Mouse (Mus musculus) adrenal gland, adult (tissue): ENCODE measurements around the gene Gpr183.

Experiments
- DNase-seq, 2 experiments: peaks; one replicate each; pipeline ENCODE4 v3.0.0; 2022 to 2023; ENCODE audit warnings: low spot score in 1 of 2; ENCODE audit not compliant: inconsistent age in 2 of 2

Gpr183 gene

GRCm38 (mm10) chr14:121989331-121989730, 24.3 kb upstream of the Gpr183 start:
- no peak for DNase-seq

GRCm38 (mm10) chr14:121987691-121988090, 22.7 kb upstream of the Gpr183 start:
- DNase-seq = no peak

- peak in 1 of 2 experiments; percentile 53 for DNase-seq
These were observed 22.3 kb upstream of the Gpr183 start for GRCm38 (mm10) chr14:121987287-121987686.

- DNase-seq = no peak
These were observed 21.0 kb upstream of the Gpr183 start for GRCm38 (mm10) chr14:121986028-121986427.

- no peak for DNase-seq
These were observed 20.5 kb upstream of the Gpr183 start for GRCm38 (mm10) chr14:121985477-121985876.

- DNase-seq = no peak
These were observed 18.3 kb upstream of the Gpr183 start for GRCm38 (mm10) chr14:121983009-121983933.

GRCm38 (mm10) chr14:121981531-121981930, 16.5 kb upstream of the Gpr183 start:
- no peak for DNase-seq

- DNase-seq = no peak
These were observed 8.1 kb upstream of the Gpr183 start for GRCm38 (mm10) chr14:121973114-121973513.

GRCm38 (mm10) chr14:121970402-121970801, 5.4 kb upstream of the Gpr183 start:
- DNase-seq = no peak

- DNase-seq = no peak
These were observed 2.1 kb upstream of the Gpr183 start for GRCm38 (mm10) chr14:121967095-121967494.

- DNase-seq = no peak
These were observed 466 bp upstream of the Gpr183 start for GRCm38 (mm10) chr14:121965461-121965860.

- DNase-seq = no peak
These were observed 1.1 kb downstream of the Gpr183 start for GRCm38 (mm10) chr14:121963942-121964335.

- DNase-seq = no peak
These were observed 1.6 kb downstream of the Gpr183 start for GRCm38 (mm10) chr14:121963251-121963941.

- peak in 1 of 2 experiments; percentile 51 for DNase-seq
These were observed 2.7 kb downstream of the Gpr183 start for GRCm38 (mm10) chr14:121962128-121962890.

GRCm38 (mm10) chr14:121961496-121962127, 3.4 kb downstream of the Gpr183 start:
- no peak for DNase-seq

- no peak for DNase-seq
These were observed 4.0 kb downstream of the Gpr183 start for GRCm38 (mm10) chr14:121960997-121961396.

GRCm38 (mm10) chr14:121960531-121960930, 4.5 kb downstream of the Gpr183 start:
- DNase-seq = no peak

- DNase-seq = no peak
These were observed 5.0 kb downstream of the Gpr183 start for GRCm38 (mm10) chr14:121960031-121960430.

GRCm38 (mm10) chr14:121959538-121959980, 5.4 kb downstream of the Gpr183 start:
- DNase-seq = no peak

GRCm38 (mm10) chr14:121958751-121959537, 6.1 kb downstream of the Gpr183 start:
- DNase-seq = no peak
